Mouse (Mus musculus) hindbrain, embryonic 10.5 days (tissue): ENCODE measurements around the gene Pole. TPM values are rescaled to one million over a fixed set of nuclear protein-coding genes. Genes with fewer than 3 reads are reported as not detected.

ENCODE experiments used
- DNase-seq: peaks from one replicate; pipeline ENCODE4 v3.0.0-alpha.2; 2017; ENCODE audit warnings: low spot score
- H3K27ac ChIP-seq: fragments of 300-500 bp; sonication (generic); 2 replicates; pipeline ENCODE4 v1.5.1; 2016; ENCODE audit warnings: mild to moderate bottlenecking, moderate library complexity
- H3K27me3 ChIP-seq: fragments of 300-500 bp; sonication (generic); 2 replicates; pipeline ENCODE4 v1.6.1; 2016; ENCODE audit warnings: mild to moderate bottlenecking; ENCODE audit not compliant: poor library complexity, insufficient read depth, severe bottlenecking
- H3K36me3 ChIP-seq: fragments of 300-500 bp; sonication (generic); 2 replicates; pipeline ENCODE4 v1.6.1; 2016; ENCODE audit warnings: mild to moderate bottlenecking, moderate library complexity
- H3K4me1 ChIP-seq: fragments of 300-500 bp; sonication (generic); replicated peaks from 2 replicates; pipeline ENCODE4 v1.6.1; 2016; ENCODE audit warnings: mild to moderate bottlenecking
- H3K4me3 ChIP-seq: fragments of 300-500 bp; sonication (generic); 2 replicates; pipeline ENCODE4 v1.5.1; 2016; ENCODE audit warnings: mild to moderate bottlenecking, moderate library complexity
- H3K9me3 ChIP-seq: fragments of 300-500 bp; sonication (generic); 2 replicates; pipeline ENCODE4 v1.6.1; 2016; ENCODE audit warnings: mild to moderate bottlenecking, moderate library complexity
- WGBS: fragments of 180-500 bp; shearing (Covaris S2); methylation state at CpG from one replicate; pipeline ENCODE4 v1.1.7; 2016; 5-methylcytosine and 5-hydroxymethylcytosine counted together
- polyA plus RNA-seq: library from polyadenylated mRNA; unstranded; fragments of >200 nt; fragmentation: Nextera tagmentation; extraction: Ambion mirVana; gene quantifications from 2 replicates; pipeline ENCODE4 v1.2.1, GENCODE M21; 2016

The Pole gene
- polyA plus RNA-seq, 1 experiment from 2014 or later = 33.4 TPM

- Histone ChIP-seq H3K9me3 (no peaks in the 10 kb centered on the region), H3K4me1 (peaks cover 5% of the 10 kb centered on the region; the same call in 1 of the 2 replicates), H3K27ac (no peak overlapping the region), H3K4me3 (no peak overlapping the region), H3K36me3 (no peaks in the 10 kb centered on the region), H3K27me3 (peaks cover 20% of the 10 kb centered on the region)
- WGBS = 17% methylated on average over 7 of the region's 7 CpGs
- DNase-seq = peak; percentile 55
Measured at GRCm38 (mm10) chr5:110354716-110355115, 68.6 kb downstream of the Pole start.

DNA sequence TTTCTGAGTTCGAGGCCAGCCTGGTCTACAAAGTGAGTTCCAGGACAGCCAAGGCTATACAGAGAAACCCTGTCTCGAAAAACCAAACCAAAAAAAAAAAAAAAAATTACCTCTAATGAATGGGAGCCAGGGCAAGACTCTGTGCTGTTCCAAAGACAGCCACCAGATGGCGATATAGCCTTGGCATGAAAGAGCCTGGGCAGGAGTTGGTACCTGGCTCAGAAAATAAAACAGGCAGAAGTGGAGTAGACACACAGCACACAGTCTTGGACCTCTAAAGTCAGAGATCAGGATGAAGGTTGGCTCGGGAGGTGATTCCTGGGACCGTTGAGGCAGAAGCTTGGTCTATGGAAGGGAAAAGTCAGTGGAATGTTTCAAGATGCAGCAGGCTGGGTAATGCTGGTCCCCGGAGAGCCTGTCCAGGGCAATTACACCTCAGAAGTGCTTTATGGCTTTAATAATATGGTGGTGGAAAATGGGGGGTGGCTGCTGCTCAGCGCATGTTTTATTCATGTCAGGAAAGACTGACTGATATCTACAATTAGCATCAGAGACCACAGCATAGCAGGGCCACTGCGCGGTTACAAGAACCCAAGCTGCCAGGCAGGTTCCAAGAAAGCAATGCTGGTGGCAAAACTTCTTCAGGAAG, 71.5 kb downstream of the Pole start:
- Histone ChIP-seq H3K36me3 (peaks cover 6% of the 10 kb centered on the region; the same call in 1 of the 2 replicates), H3K9me3 (no peaks in the 10 kb centered on the region), H3K27me3 (peaks cover 31% of the 10 kb centered on the region), H3K4me3 (no peak overlapping the region), H3K27ac (no peak overlapping the region), H3K4me1 (peaks cover 5% of the 10 kb centered on the region; the same call in 1 of the 2 replicates)
- peak; percentile 85 for DNase-seq
- 46% methylated on average over 9 of the region's 9 CpGs for WGBS

DNA sequence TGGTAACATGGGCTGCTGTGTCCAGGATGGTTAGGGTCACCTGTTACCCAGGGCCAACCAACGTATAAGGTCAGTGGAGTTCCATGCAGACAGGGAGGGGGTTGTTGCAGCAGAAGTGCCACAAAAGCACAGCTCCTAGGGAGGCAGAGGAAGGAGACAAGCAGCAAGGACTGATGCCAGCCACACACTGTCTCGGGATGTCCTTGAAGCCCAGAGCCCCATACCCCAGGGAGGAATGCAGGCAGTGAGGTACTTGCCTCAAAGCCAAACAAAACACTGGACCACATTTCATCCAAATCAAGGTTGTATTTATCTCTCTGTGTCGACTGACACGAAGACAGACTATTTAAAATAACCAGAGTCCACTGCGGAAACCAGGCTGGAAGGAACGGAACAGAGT, 75.4 kb downstream of the Pole start:
- H3K27ac ChIP-seq = no peak overlapping the region
- 91% methylated on average over 6 of the region's 6 CpGs for WGBS
- H3K36me3 ChIP-seq = peaks cover 23% of the 10 kb centered on the region
- no peaks in the 10 kb centered on the region for H3K9me3 ChIP-seq
- DNase-seq = no peak
- peaks cover 15% of the 10 kb centered on the region for H3K4me1 ChIP-seq
- peaks cover 32% of the 10 kb centered on the region for H3K27me3 ChIP-seq
- no peak overlapping the region for H3K4me3 ChIP-seq

DNA sequence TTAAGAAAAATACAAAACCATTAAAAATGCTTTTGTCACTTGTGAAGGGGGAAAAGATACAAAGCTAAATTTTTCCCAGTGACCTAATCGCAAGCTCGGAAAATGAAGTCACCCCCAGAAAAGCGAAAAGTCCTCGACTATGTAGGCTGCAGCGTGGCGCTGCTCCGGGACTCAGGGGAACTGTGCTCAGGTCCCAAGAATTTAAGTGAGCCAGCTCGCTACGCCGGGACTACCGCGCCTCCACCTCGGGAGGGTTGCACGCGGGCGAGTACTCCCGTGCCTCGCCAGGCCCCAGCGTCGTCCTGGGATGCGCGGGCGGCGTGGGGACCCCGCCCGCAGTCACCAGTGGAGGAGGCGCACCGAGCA, 76.7 kb downstream of the Pole start:
- peaks cover 15% of the 10 kb centered on the region for H3K4me1 ChIP-seq
- peak overlapping the region; percentile 77 for H3K27ac ChIP-seq
- DNase-seq = no peak
- WGBS = 2% methylated on average over 28 of the region's 28 CpGs
- H3K9me3 ChIP-seq = no peaks in the 10 kb centered on the region
- peaks cover 35% of the 10 kb centered on the region for H3K36me3 ChIP-seq
- peak overlapping the region; percentile 63 for H3K4me3 ChIP-seq
- peaks cover 32% of the 10 kb centered on the region for H3K27me3 ChIP-seq

DNA sequence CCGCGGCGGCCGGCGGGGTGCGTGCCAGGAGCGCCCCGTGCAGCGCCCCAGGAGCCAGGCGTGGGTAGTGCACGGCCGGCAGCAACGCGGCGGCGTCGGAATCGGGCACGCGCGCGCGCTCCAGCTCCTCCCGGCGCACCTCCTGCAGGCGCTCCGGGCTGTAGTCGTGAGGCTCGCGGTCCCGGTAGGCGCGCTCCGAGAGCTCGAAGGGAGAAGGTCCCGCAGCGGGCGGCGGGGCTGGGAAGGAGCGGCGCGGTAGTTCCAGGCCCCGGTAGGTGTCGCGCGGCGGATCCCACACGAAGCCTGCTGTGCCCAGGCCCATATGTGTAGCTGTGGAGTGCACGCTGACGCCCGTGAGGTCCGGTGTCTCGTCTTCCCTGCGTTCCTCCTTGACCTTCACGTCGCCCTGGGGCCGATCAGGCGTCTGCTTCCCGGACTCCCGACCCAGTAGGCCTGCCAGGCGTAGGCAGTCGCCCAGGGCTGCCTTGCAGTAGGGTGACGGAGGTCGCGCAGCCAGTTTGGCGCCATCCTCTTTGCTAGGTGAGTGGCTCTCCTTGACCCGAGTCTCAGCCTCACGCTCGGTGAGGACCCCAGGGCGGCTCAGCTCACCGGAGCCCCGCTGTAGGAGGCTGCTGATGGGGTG, 77.2 kb downstream of the Pole start:
- 2% methylated on average over 72 of the region's 72 CpGs for whole genome bisulfite sequencing
- H3K4me1 ChIP-seq = peaks cover 15% of the 10 kb centered on the region
- DNase-seq = peak; percentile 78
- H3K27me3 ChIP-seq = peaks cover 32% of the 10 kb centered on the region
- peak overlapping the region; percentile 63 for H3K4me3 ChIP-seq
- H3K9me3 ChIP-seq = no peaks in the 10 kb centered on the region
- H3K27ac ChIP-seq = peak overlapping the region; percentile 77
- peaks cover 39% of the 10 kb centered on the region for H3K36me3 ChIP-seq

DNA sequence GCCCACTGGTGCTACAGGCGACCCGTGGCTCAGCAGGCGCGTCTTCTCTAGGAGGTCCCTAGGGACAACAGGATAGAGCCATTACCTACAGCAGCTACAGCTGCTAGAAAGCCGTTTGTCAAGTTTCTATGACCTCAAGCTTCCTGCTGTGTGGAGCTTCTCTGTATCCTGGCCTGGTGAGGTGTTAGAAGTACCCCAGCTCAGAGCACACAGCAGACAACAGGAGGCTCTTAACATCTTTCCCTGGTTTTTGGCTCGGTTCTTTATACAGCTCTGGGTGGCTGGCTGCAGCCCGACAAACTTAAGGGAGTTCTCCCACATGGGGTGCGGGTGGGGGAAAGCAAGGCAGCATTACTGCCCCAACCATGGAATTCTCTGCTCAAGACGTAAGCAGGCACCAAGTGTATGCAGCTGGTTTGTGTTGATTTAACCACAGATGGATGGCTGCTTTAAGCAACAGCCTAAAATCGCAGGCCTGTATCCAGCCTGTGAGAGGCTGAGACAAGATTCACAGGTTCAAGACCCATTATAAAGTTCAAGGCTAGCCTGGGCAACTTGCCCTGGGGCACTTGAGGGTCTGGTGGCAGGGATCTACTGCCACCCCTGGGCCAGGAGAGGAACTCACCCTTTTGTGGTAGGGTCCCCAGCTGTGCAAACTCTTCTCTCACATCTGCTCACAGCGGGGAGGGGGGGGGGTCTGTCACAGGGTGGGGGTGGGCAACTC, 77.9 kb downstream of the Pole start:
- Histone ChIP-seq H3K4me1 (peaks cover 15% of the 10 kb centered on the region), H3K27ac (peak overlapping the region; percentile 77; the same call in 1 of the 2 replicates), H3K27me3 (peaks cover 32% of the 10 kb centered on the region), H3K4me3 (peak overlapping the region; percentile 63), H3K36me3 (peaks cover 46% of the 10 kb centered on the region), H3K9me3 (no peaks in the 10 kb centered on the region)
- DNase-seq = no peak
- 29% methylated on average over 11 of the region's 11 CpGs for WGBS

GRCm38 (mm10) chr5:110376802-110377433, 90.8 kb downstream of the Pole start:
- peaks cover 84% of the 10 kb centered on the region for H3K36me3 ChIP-seq
- 60% methylated on average over 8 of the region's 8 CpGs for WGBS

DNA sequence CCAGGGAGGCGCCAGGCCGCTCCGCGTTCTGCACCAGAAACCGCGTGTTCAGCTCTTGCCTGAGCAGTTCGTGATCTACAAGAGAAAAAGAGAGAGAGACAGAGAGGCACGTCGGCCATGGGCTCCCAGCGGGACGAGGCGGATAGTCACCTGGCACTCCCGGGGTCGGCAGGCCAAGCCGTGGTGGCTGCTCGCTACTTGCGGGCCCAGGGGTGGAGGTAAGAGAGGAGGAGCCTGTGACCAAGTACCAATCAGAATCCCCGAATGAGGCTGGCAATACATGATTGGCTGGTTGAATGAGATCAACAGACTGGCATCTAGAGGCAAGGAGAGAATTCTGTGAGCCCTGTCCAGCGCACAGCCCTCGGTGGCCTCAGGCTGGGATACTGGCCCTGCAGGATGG, 92.1 kb downstream of the Pole start:
- Histone ChIP-seq H3K36me3 (peaks cover 82% of the 10 kb centered on the region), H3K4me1 (peaks cover 21% of the 10 kb centered on the region), H3K27ac (no peak overlapping the region), H3K9me3 (0 out of 2 replicates have a peak, but pooled peaks cover 2% of the 10 kb centered on the region), H3K27me3 (no peaks in the 10 kb centered on the region; the same call in 1 of the 2 replicates), H3K4me3 (0 out of 2 replicates have a peak overlapping the region, but pooled peaks have one; percentile 13)
- peak; percentile 45 for DNase-seq
- 27% methylated on average over 20 of the region's 20 CpGs for WGBS

More at GRCm38 (mm10) chr5:110376802-110377433, 90.8 kb downstream of the Pole start:
- Histone ChIP-seq H3K9me3 (0 out of 2 replicates have a peak, but pooled peaks cover 2% of the 10 kb centered on the region), H3K27me3 (no peaks in the 10 kb centered on the region; the same call in 1 of the 2 replicates), H3K27ac (peak overlapping the region; percentile 59; the same call in 1 of the 2 replicates), H3K4me3 (no peak overlapping the region), H3K4me1 (peaks cover 21% of the 10 kb centered on the region)
- peak; percentile 82 for DNase-seq

GRCm38 (mm10) chr5:110379086-110379485, 93.0 kb downstream of the Pole start:
- Histone ChIP-seq H3K36me3 (peaks cover 73% of the 10 kb centered on the region), H3K4me3 (no peak overlapping the region), H3K27ac (no peak overlapping the region), H3K27me3 (no peaks in the 10 kb centered on the region; the same call in 1 of the 2 replicates), H3K4me1 (peaks cover 23% of the 10 kb centered on the region), H3K9me3 (0 out of 2 replicates have a peak, but pooled peaks cover 2% of the 10 kb centered on the region)
- no peak for DNase-seq
- WGBS = 91% methylated on average over 15 of the region's 15 CpGs

- peaks cover 31% of the 10 kb centered on the region for H3K4me1 ChIP-seq
- H3K27ac ChIP-seq = no peak overlapping the region
- H3K4me3 ChIP-seq = no peak overlapping the region
- WGBS = 92% methylated on average over 4 of the region's 4 CpGs
- H3K27me3 ChIP-seq = no peaks in the 10 kb centered on the region; the same call in 1 of the 2 replicates
- H3K9me3 ChIP-seq = 0 out of 2 replicates have a peak, but pooled peaks cover 2% of the 10 kb centered on the region
- no peak for DNase-seq
- H3K36me3 ChIP-seq = peaks cover 66% of the 10 kb centered on the region
Measured at GRCm38 (mm10) chr5:110379823-110380222, 93.7 kb downstream of the Pole start.

DNA sequence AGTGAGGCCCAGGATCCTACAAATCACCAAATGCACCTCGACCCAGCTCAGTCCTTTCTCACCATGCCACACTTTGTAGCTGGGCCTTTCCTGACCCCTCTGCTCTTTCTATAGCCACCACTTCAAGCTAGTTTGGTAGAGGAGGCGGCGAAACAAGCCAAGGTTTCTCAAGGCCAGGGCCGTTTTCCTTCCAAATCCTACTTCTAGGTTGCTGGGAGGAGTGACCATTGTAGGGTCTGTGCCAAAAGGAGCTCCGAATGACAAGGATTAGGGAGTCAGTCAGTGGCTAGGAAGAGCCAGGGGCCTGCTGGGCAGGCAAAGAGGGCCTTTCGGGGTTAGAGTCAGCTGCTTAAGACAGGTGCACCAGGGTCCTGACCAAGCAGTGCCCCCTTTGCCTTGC, 98.4 kb downstream of the Pole start:
- H3K27me3 ChIP-seq = peaks cover 37% of the 10 kb centered on the region
- H3K9me3 ChIP-seq = 0 out of 2 replicates have a peak, but pooled peaks cover 2% of the 10 kb centered on the region
- no peak overlapping the region for H3K27ac ChIP-seq
- no peak overlapping the region for H3K4me3 ChIP-seq
- DNase-seq = no peak
- 75% methylated on average over 6 of the region's 6 CpGs for WGBS
- peaks cover 19% of the 10 kb centered on the region for H3K36me3 ChIP-seq
- peaks cover 39% of the 10 kb centered on the region for H3K4me1 ChIP-seq

- no peak overlapping the region for H3K27ac ChIP-seq
Measured at GRCm38 (mm10) chr5:110385263-110385662, 99.2 kb downstream of the Pole start.

More at GRCm38 (mm10) chr5:110385263-110385662, 99.2 kb downstream of the Pole start:
- 64% methylated on average over 4 of the region's 4 CpGs for WGBS
- peaks cover 16% of the 10 kb centered on the region for H3K36me3 ChIP-seq
- 0 out of 2 replicates have a peak, but pooled peaks cover 2% of the 10 kb centered on the region for H3K9me3 ChIP-seq
- peaks cover 39% of the 10 kb centered on the region for H3K4me1 ChIP-seq
- no peak for DNase-seq
- H3K27me3 ChIP-seq = peaks cover 37% of the 10 kb centered on the region
- peak overlapping the region; percentile 71 for H3K4me3 ChIP-seq
